Mouse (Mus musculus): ENCODE measurements around the gene Cfap157. TPM values are rescaled to one million over a fixed set of nuclear protein-coding genes. Genes with fewer than 3 reads are reported as not detected.

Cfap157 gene
- total RNA-seq, 2 experiments from 2014 or later = not detected

Other genes starting within 250 kb of the Cfap157 start
- 2.4 and 3.8 TPM in 2 replicates for gene Fam102a, start 249.1 kb downstream of the Cfap157 start, total RNA-seq (2014; fragmentation: Nextera tagmentation)
- 1.3 and 1.5 TPM in 2 replicates for gene Fam102a, start 249.1 kb downstream of the Cfap157 start, total RNA-seq (2017)
- 93.4 and 126 TPM in 2 replicates for gene Dpm2, start 213.6 kb downstream of the Cfap157 start, total RNA-seq (2014; fragmentation: Nextera tagmentation)
- gene Dpm2, start 213.6 kb downstream of the Cfap157 start, total RNA-seq (2017) = 32.8 and 33.4 TPM in 2 replicates
- gene Pip5kl1, start 209.6 kb downstream of the Cfap157 start, total RNA-seq (2014; fragmentation: Nextera tagmentation) = 1.8 TPM in 1 of 2 replicates, not detected in the other
- not detected in 2 replicates for gene Pip5kl1, start 209.6 kb downstream of the Cfap157 start, total RNA-seq (2017)
- not detected in 2 replicates for gene 9430097D07Rik, start 208.7 kb downstream of the Cfap157 start, total RNA-seq (2014; fragmentation: Nextera tagmentation)
- not detected in 2 replicates for gene 9430097D07Rik, start 208.7 kb downstream of the Cfap157 start, total RNA-seq (2017)
- 37.5 and 51.7 TPM in 2 replicates for gene St6galnac4, start 197.3 kb downstream of the Cfap157 start, total RNA-seq (2014; fragmentation: Nextera tagmentation)
- gene St6galnac4, start 197.3 kb downstream of the Cfap157 start, total RNA-seq (2017) = 26.0 and 31.9 TPM in 2 replicates
- gene St6galnac6, start 184.7 kb downstream of the Cfap157 start, total RNA-seq (2014; fragmentation: Nextera tagmentation) = 16.2 and 19.0 TPM in 2 replicates
- 11.3 and 14.2 TPM in 2 replicates for gene St6galnac6, start 184.7 kb downstream of the Cfap157 start, total RNA-seq (2017)
- 3.4 TPM in 1 of 2 replicates, not detected in the other for gene Ak1, start 162.7 kb downstream of the Cfap157 start, total RNA-seq (2014; fragmentation: Nextera tagmentation)
- gene Ak1, start 162.7 kb downstream of the Cfap157 start, total RNA-seq (2017) = 0.78 and 3.3 TPM in 2 replicates
- 11.0 and 28.9 TPM in 2 replicates for gene Eng, start 137.8 kb downstream of the Cfap157 start, total RNA-seq (2014; fragmentation: Nextera tagmentation)
- 4.0 and 6.0 TPM in 2 replicates for gene Eng, start 137.8 kb downstream of the Cfap157 start, total RNA-seq (2017)
- 24.2 and 34.0 TPM in 2 replicates for gene Fpgs, start 80.3 kb downstream of the Cfap157 start, total RNA-seq (2014; fragmentation: Nextera tagmentation)
- gene Fpgs, start 80.3 kb downstream of the Cfap157 start, total RNA-seq (2017) = 19.0 and 20.7 TPM in 2 replicates
- 89.5 and 102 TPM in 2 replicates for gene Cdk9, start 71.4 kb downstream of the Cfap157 start, total RNA-seq (2014; fragmentation: Nextera tagmentation)
- gene Cdk9, start 71.4 kb downstream of the Cfap157 start, total RNA-seq (2017) = 44.8 and 54.3 TPM in 2 replicates
- gene Sh2d3c, start 63.4 kb downstream of the Cfap157 start, total RNA-seq (2014; fragmentation: Nextera tagmentation) = 14.3 and 17.6 TPM in 2 replicates
- gene Sh2d3c, start 63.4 kb downstream of the Cfap157 start, total RNA-seq (2017) = 11.2 and 12.7 TPM in 2 replicates
- gene 6330409D20Rik, start 43.4 kb downstream of the Cfap157 start, total RNA-seq (2014; fragmentation: Nextera tagmentation) = not detected in 2 replicates
- not detected in 2 replicates for gene 6330409D20Rik, start 43.4 kb downstream of the Cfap157 start, total RNA-seq (2017)
- gene Tor2a, start 27.2 kb downstream of the Cfap157 start, total RNA-seq (2014; fragmentation: Nextera tagmentation) = 15.4 and 33.4 TPM in 2 replicates
- gene Tor2a, start 27.2 kb downstream of the Cfap157 start, total RNA-seq (2017) = 19.0 and 28.7 TPM in 2 replicates
- 0.15 TPM in 1 of 2 replicates, not detected in the other for gene Ttc16, start 8.8 kb downstream of the Cfap157 start, total RNA-seq (2014; fragmentation: Nextera tagmentation)
- gene Ttc16, start 8.8 kb downstream of the Cfap157 start, total RNA-seq (2017) = 0.09 and 0.26 TPM in 2 replicates
- gene Ptrh1, start 8.6 kb downstream of the Cfap157 start, total RNA-seq (2014; fragmentation: Nextera tagmentation) = 3.5 and 4.7 TPM in 2 replicates
- 2.9 and 3.0 TPM in 2 replicates for gene Ptrh1, start 8.6 kb downstream of the Cfap157 start, total RNA-seq (2017)
- 3.5 and 6.3 TPM in 2 replicates for gene Stxbp1, start 62.8 kb upstream of the Cfap157 start, total RNA-seq (2014; fragmentation: Nextera tagmentation)
- gene Stxbp1, start 62.8 kb upstream of the Cfap157 start, total RNA-seq (2017) = 1.3 and 1.6 TPM in 2 replicates
- gene Fam129b, start 91.7 kb upstream of the Cfap157 start, total RNA-seq (2014; fragmentation: Nextera tagmentation) = 7.9 and 20.5 TPM in 2 replicates
- 6.2 and 9.6 TPM in 2 replicates for gene Fam129b, start 91.7 kb upstream of the Cfap157 start, total RNA-seq (2017)
- gene Rpl12, start 177.1 kb upstream of the Cfap157 start, total RNA-seq (2014; fragmentation: Nextera tagmentation) = 3,079 and 3,298 TPM in 2 replicates
- 2,139 and 2,991 TPM in 2 replicates for gene Rpl12, start 177.1 kb upstream of the Cfap157 start, total RNA-seq (2017)
- gene Lrsam1, start 177.2 kb upstream of the Cfap157 start, total RNA-seq (2014; fragmentation: Nextera tagmentation) = 9.6 and 14.7 TPM in 2 replicates
- 2.8 and 3.2 TPM in 2 replicates for gene Lrsam1, start 177.2 kb upstream of the Cfap157 start, total RNA-seq (2017)
- 4.0 and 4.8 TPM in 2 replicates for gene Slc2a8, start 197.7 kb upstream of the Cfap157 start, total RNA-seq (2014; fragmentation: Nextera tagmentation)
- gene Slc2a8, start 197.7 kb upstream of the Cfap157 start, total RNA-seq (2017) = 3.7 and 5.8 TPM in 2 replicates